Mouse (Mus musculus): ENCODE results near the gene Grtp1.

DNA sequence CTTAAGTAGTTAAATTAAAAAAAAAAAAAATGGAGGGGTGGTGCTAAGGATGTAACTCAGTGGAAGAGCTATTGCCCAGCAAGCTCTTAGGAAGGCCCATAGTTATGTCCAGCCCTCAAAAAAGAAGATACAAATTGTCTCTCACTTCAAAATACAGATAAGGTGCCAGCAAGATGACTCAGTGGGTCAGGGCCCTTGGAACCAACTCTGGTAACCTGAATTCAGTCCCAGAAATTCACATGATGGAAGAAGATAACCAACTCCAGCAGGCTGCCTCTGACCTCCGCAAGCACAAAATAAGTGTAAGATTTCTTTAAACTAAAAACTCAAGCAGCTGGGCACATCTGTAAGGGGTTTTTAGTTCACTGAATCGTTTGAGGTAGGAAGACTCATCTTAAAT, 51.9 kb downstream of the Grtp1 start:
- TF ChIP-seq CTCF (IDR thresholded peaks at IDR 0.05; ENCODE audit: low read depth) (no peak), EP300 (IDR thresholded peaks at IDR 0.05; ENCODE audit: low read depth) (no peak)

All from liver, postnatal 0 days (tissue).